Mouse (Mus musculus): ENCODE results near the gene Ift122.

- no peak for TF ChIP-seq TAL1 (IDR thresholded peaks at IDR 0.05; ENCODE audit: low read length)
- no peak for TF ChIP-seq GATA1 (IDR thresholded peaks at IDR 0.05; ENCODE audit: low read length)
Observed at GRCm38 (mm10) chr6:115804432-115805192, 48.7 kb upstream of the Ift122 start.

Measured in erythroblast, embryonic 14.5 days (primary cell).